Mouse (Mus musculus): ENCODE data around the gene Zfp597. TPM values are rescaled to one million over a fixed set of nuclear protein-coding genes. Genes with fewer than 3 reads are reported as not detected.
"Not testable (repeated sequence)": the region's sequence is repeated elsewhere in the genome, so short reads cannot be mapped to it uniquely, and the experiment has no call there.

The Zfp597 gene
- polyA plus RNA-seq, 1 experiment, result 4.9 TPM

- no peaks in the 10 kb centered on the region for H3K4me1 ChIP-seq (ENCODE audit: control insufficient read depth, insufficient read depth, insufficient read length, low read length)
- no peak overlapping the region for H3K27ac ChIP-seq (replicated peaks; ENCODE audit: low read depth, low read length)
- no peak overlapping the region for H3K4me3 ChIP-seq (ENCODE audit: insufficient read depth, low read depth, low read length)
Measured at GRCm38 (mm10) chr16:3842989-3843388, 41.4 kb downstream of the Zfp597 start.

GRCm38 (mm10) chr16:3839157-3839885 lies 45.0 kb downstream of the Zfp597 start:
- Histone ChIP-seq H3K4me1 (ENCODE audit: control insufficient read depth, insufficient read depth, insufficient read length, low read length) (no peaks in the 10 kb centered on the region), H3K4me3 (ENCODE audit: insufficient read depth, low read depth, low read length) (no peak overlapping the region), H3K27ac (replicated peaks; ENCODE audit: low read depth, low read length) (no peak overlapping the region)

GRCm38 (mm10) chr16:3835461-3835860 lies 48.9 kb downstream of the Zfp597 start:
- Histone ChIP-seq H3K4me1 (ENCODE audit: control insufficient read depth, insufficient read depth, insufficient read length, low read length) (no peaks in the 10 kb centered on the region), H3K27ac (replicated peaks; ENCODE audit: low read depth, low read length) (no peak overlapping the region), H3K4me3 (ENCODE audit: insufficient read depth, low read depth, low read length) (no peak overlapping the region)

GRCm38 (mm10) chr16:3830588-3831109 lies 53.7 kb downstream of the Zfp597 start, which contains the start of gene Olfr15:
Gene Olfr15 (plus strand): TSS chr16:3830878.
- H3K4me3 ChIP-seq (ENCODE audit: insufficient read depth, low read depth, low read length), result no peak within 1 kb of the TSS
- H3K4me1 ChIP-seq (ENCODE audit: control insufficient read depth, insufficient read depth, insufficient read length, low read length), result no peaks in the 10 kb centered on the region
- H3K27ac ChIP-seq (replicated peaks; ENCODE audit: low read depth, low read length), result no peak within 1 kb of the TSS

- no peak overlapping the region for H3K4me3 ChIP-seq (ENCODE audit: insufficient read depth, low read depth, low read length)
- no peak overlapping the region for H3K27ac ChIP-seq (replicated peaks; ENCODE audit: low read depth, low read length)
- no peaks in the 10 kb centered on the region for H3K4me1 ChIP-seq (ENCODE audit: control insufficient read depth, insufficient read depth, insufficient read length, low read length)
Measured at GRCm38 (mm10) chr16:3829727-3830126, 54.6 kb downstream of the Zfp597 start.

- no peaks in the 10 kb centered on the region for H3K4me1 ChIP-seq (ENCODE audit: control insufficient read depth, insufficient read depth, insufficient read length, low read length)
- H3K27ac ChIP-seq (replicated peaks; ENCODE audit: low read depth, low read length), result no peak overlapping the region
- H3K4me3 ChIP-seq (ENCODE audit: insufficient read depth, low read depth, low read length), result no peak overlapping the region
Measured at GRCm38 (mm10) chr16:3828021-3828420, 56.3 kb downstream of the Zfp597 start.

GRCm38 (mm10) chr16:3820202-3820601 lies 64.2 kb downstream of the Zfp597 start:
- H3K4me1 ChIP-seq (ENCODE audit: control insufficient read depth, insufficient read depth, insufficient read length, low read length), result no peaks in the 10 kb centered on the region
- no peak overlapping the region for H3K27ac ChIP-seq (replicated peaks; ENCODE audit: low read depth, low read length)
- no peak overlapping the region for H3K4me3 ChIP-seq (ENCODE audit: insufficient read depth, low read depth, low read length)

GRCm38 (mm10) chr16:3814667-3815066 lies 69.7 kb downstream of the Zfp597 start:
- not testable (repeated sequence) for H3K4me1 ChIP-seq (ENCODE audit: control insufficient read depth, insufficient read depth, insufficient read length, low read length); H3K4me3 ChIP-seq (ENCODE audit: insufficient read depth, low read depth, low read length); H3K27ac ChIP-seq (replicated peaks; ENCODE audit: low read depth, low read length)

Other genes starting within 250 kb of the Zfp597 start
- not detected in 2 replicates for gene Mefv, start 166.5 kb downstream of the Zfp597 start, polyA plus RNA-seq (2012; ENCODE audit: insufficient read depth, insufficient read length, missing spikeins)
- gene Zfp263, start 140.5 kb downstream of the Zfp597 start, polyA plus RNA-seq (2012; ENCODE audit: insufficient read depth, insufficient read length, missing spikeins), result 6.6 and 6.8 TPM in 2 replicates
- not detected in 2 replicates for gene Olfr15, start 53.7 kb downstream of the Zfp597 start, polyA plus RNA-seq (2012; ENCODE audit: insufficient read depth, insufficient read length, missing spikeins)
- 0.38 and 1.1 TPM in 2 replicates for gene Zfp174, start 37.3 kb downstream of the Zfp597 start, polyA plus RNA-seq (2012; ENCODE audit: insufficient read depth, insufficient read length, missing spikeins)
- gene Naa60, start 12.2 kb downstream of the Zfp597 start, polyA plus RNA-seq (2012; ENCODE audit: insufficient read depth, insufficient read length, missing spikeins), result 41.4 and 52.4 TPM in 2 replicates
- not detected in 2 replicates for gene Gm20695, start 87 bp upstream of the Zfp597 start, polyA plus RNA-seq (2012; ENCODE audit: insufficient read depth, insufficient read length, missing spikeins)
- gene 1700037C18Rik, start 24.1 kb upstream of the Zfp597 start, polyA plus RNA-seq (2012; ENCODE audit: insufficient read depth, insufficient read length, missing spikeins), result 3.8 and 4.2 TPM in 2 replicates
- 9.1 and 10.2 TPM in 2 replicates for gene Cluap1, start 24.2 kb upstream of the Zfp597 start, polyA plus RNA-seq (2012; ENCODE audit: insufficient read depth, insufficient read length, missing spikeins)
- not detected in 2 replicates for gene Nlrc3, start 92.1 kb upstream of the Zfp597 start, polyA plus RNA-seq (2012; ENCODE audit: insufficient read depth, insufficient read length, missing spikeins)
- gene Slx4, start 119.2 kb upstream of the Zfp597 start, polyA plus RNA-seq (2012; ENCODE audit: insufficient read depth, insufficient read length, missing spikeins), result 2.7 and 3.5 TPM in 2 replicates
- gene Dnase1, start 152.4 kb upstream of the Zfp597 start, polyA plus RNA-seq (2012; ENCODE audit: insufficient read depth, insufficient read length, missing spikeins), result not detected in 2 replicates
- 226 and 245 TPM in 2 replicates for gene Trap1, start 193.3 kb upstream of the Zfp597 start, polyA plus RNA-seq (2012; ENCODE audit: insufficient read depth, insufficient read length, missing spikeins)

All from brown adipose tissue, adult 24 weeks (tissue).